Mouse (Mus musculus): Measurements from ENCODE around the gene Tcf15.

The Tcf15 gene

DNA sequence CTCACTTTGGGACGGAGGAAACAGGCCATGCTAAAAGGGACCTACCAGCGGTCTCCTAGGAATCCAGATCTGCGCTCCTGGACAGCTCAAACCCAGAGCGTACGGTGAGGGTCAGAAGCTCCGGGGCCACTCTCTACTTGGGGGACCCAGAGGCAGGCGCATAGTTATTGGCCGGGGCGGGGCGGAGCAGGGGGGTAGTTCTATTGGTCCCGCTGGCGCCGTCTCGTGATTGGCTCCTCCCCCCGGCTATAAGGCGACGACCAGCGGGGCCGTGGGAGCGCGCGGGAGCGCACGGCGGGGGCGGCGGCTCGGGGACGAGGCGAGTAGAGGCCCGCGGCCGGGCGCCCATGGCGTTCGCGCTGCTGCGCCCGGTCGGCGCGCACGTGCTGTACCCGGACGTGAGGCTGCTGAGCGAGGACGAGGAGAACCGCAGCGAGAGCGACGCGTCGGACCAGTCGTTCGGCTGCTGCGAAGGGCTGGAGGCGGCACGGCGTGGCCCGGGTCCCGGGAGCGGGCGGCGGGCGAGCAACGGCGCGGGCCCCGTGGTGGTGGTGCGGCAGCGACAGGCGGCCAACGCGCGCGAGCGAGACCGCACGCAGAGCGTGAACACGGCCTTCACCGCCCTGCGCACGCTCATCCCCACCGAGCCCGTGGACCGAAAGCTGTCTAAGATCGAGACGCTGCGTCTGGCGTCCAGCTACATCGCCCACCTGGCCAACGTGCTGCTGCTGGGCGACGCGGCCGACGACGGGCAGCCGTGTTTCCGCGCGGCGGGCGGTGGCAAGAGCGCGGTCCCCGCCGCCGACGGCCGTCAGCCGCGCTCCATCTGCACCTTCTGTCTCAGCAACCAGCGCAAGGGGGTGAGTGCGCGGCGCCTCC, at the start of gene Tcf15:
Gene Tcf15, plus strand, starts transcription at position 283 of the 879 bp plus-strand sequence.
- in situ Hi-C loops (cut with MboI, MseI), result no loop called here

GRCm38 (mm10) chr2:152094856-152095545, 48.4 kb upstream of the Tcf15 start:
- in situ Hi-C loops (cut with MboI, MseI), result no loop called here

GRCm38 (mm10) chr2:152096922-152097321, 46.4 kb upstream of the Tcf15 start:
- in situ Hi-C loops (cut with MboI, MseI), result no loop called here

DNA sequence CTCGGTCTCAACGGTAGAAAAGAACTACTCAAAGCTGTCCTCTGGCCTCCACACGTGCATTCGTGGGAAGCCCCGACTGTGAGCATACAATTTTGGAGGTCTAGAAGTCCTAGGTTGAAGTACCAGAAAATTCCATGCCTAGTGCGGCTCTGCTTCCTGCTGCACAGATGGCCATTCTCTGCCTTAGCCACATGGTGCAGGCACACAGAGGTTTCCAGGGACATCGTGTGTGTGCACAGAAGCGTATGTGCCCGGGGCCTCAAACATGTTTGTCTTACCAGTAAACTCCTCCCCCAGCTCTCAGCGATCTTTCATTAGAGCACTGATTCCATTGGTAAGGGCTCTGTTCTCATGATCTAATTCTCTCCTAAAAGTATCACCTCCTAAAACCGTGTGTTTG, 45.4 kb upstream of the Tcf15 start:
- in situ Hi-C loops (cut with MboI, MseI), result no loop called here

DNA sequence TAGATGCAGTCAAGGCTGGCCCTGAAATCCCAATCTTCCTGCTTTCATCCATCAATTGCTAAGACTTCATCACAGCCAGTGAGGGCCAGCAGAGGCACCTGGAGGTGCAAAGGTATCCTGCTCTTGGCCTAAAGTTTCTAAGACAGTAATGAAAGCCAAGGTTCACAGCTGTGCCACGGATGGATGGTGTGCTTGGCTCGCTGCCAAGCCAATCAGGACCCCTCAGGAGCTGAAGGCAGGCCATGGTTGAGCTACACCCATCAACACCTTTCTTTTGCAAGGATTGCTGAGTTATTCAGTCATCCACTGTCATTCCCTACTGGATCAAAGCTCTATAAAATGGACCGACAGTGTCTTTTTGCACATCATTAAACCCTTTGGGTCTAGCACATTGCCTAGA, 43.8 kb upstream of the Tcf15 start:
- in situ Hi-C loops (cut with MboI, MseI), result no loop called here

- in situ Hi-C loops (cut with MboI, MseI), result loop anchor here (10.0 to 25.0 kb wide), 3 partner anchors 263 to 1186 kb away; partner anchors contain the start of gene Kif3b (in 1 of the 2)
Observed at GRCm38 (mm10) chr2:152101761-152102160, 41.6 kb upstream of the Tcf15 start.

DNA sequence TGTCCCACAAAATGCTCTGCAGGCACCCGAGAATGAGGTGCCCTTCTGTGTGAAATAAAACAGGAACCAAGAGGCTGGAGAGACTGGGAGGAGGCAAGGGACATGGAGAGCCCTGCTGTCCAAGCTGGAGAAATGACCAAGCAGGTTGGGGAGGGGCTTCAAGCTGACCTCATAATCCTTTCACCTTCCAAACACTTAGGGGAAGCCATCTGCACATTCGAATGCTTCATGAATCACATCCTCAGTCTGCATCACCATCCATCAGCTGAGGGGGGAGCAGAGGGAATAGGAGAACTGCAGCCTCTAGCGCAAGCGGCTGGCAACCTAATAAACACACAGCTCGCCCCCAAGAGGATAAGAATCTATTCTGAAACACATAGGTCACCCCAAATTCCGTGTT, 41.0 kb upstream of the Tcf15 start:
- in situ Hi-C loops (cut with MboI, MseI), result loop anchor here (10.0 to 25.0 kb wide), 3 partner anchors 262 to 1185 kb away; partner anchors contain the start of gene Kif3b (in 1 of the 2)

DNA sequence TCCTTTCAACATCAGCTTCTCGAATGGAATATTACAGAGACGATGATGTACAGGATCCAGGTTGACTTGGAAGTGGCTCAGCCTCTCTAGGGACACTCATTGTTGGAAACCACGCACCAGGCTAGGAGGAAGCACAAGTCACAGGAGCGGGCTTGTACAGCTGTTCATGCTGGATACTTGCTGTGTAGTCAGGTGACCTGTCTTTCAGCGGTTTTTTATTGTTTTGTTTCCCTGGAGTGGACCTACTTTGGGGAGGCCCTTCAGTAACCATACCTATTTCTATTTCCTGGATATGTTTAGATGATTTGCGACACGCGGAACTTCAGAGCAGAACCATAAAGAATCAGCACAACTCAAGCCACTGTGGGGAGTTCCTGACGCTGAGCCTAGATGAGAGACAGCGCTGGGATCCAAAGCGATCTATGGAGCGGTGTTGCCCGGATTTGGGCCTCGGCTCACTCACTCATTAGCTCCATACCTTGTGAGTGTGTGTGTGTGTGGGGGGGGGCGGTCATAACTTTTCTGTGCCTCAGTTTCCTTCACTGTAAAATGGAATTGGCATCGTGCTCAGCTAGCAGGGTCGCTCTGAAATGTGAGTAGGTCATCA, 38.5 kb upstream of the Tcf15 start:
- in situ Hi-C loops (cut with MboI, MseI), result loop anchor here (5.0 to 25.0 kb wide), 4 partner anchors 260 to 1182 kb away; partner anchors contain the start of genes Kif3b (in 1 of the 2) and Sdcbp2 (in 1 of the 2)

GRCm38 (mm10) chr2:152105318-152106224, 37.8 kb upstream of the Tcf15 start, which contains the start of gene Srxn1:
Srxn1 (plus strand) TSS chr2:152105516.
- in situ Hi-C loops (cut with MboI, MseI), result loop anchor here (5.0 to 25.0 kb wide), 4 partner anchors 259 to 1182 kb away; partner anchors contain the start of genes Kif3b (in 1 of the 2) and Sdcbp2 (in 1 of the 2)

DNA sequence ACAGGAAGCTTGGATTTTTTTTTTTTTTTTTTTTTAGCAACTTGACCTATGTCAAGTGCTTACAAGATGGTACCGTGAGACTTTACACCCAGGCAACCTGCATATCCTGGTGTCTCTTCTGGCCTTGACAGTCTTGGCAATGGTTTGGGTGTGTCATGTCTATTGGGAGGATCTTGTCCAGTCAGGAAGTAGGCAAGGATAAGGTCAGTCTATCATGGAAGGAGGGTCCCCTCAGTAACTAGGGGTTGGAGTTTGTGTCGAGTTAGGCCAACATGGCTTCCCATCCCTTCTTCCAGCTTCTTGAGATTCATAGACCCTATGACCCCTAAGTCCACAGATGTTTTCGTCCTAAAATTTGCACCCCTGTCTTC, 37.2 kb upstream of the Tcf15 start:
- in situ Hi-C loops (cut with MboI, MseI), result loop anchor here (5.0 to 25.0 kb wide), 4 partner anchors 259 to 1181 kb away; partner anchors contain the start of genes Kif3b (in 1 of the 2) and Sdcbp2 (in 1 of the 2)

GRCm38 (mm10) chr2:152106597-152106996, 36.8 kb upstream of the Tcf15 start:
- in situ Hi-C loops (cut with MboI, MseI), result loop anchor here (5.0 to 25.0 kb wide), 4 partner anchors 258 to 1181 kb away; partner anchors contain the start of genes Kif3b (in 1 of the 2) and Sdcbp2 (in 1 of the 2)

- in situ Hi-C loops (cut with MboI, MseI), result loop anchor here (5.0 to 25.0 kb wide), 4 partner anchors 256 to 1179 kb away; partner anchors contain the start of genes Kif3b (in 1 of the 2) and Sdcbp2 (in 1 of the 2)
Observed at GRCm38 (mm10) chr2:152108702-152109101, 34.7 kb upstream of the Tcf15 start.

DNA sequence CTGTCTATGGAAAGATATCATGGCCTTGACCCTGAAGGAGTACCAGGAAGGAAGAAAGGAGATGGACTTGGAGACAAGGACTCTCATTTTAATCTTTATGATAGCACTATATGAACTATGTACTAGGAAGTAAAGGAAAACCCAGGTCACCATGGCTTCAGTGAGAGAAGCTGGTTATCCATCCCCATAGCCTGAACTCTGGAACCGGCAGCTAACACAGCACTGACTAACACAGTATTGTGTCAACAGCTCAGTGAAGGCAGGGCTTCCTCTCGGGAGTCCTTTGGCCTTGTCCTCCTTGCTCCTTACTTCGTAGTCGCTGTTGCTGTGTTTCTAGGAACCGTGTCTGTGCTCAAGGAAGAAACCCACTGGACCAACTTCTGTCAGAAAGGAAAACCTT, 34.0 kb upstream of the Tcf15 start:
- in situ Hi-C loops (cut with MboI, MseI), result loop anchor here (5.0 to 25.0 kb wide), 4 partner anchors 255 to 1178 kb away; partner anchors contain the start of genes Kif3b (in 1 of the 2) and Sdcbp2 (in 1 of the 2)

DNA sequence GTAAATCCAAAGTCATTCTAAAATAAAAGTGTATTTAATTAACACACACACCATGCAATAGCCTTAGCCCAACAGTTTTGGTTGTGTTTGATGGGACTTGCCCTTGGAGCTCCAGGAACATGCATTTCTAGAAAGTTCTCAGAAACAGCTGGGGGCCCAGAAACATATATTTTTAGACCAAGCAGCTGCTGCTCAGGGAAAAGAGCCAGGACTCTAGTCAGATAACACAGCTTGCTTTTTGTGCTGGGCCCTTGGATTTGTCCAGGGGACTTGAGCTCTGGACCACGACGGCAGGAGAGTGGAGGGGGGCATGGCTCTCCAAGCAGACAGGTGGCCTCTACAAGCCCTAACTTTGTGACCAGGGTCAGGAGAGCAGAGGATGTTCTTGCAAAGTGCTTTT, 32.0 kb upstream of the Tcf15 start:
- in situ Hi-C loops (cut with MboI, MseI), result loop anchor here in 1 of 2 experiments (5.0 to 25.0 kb wide), 4 partner anchors 86 to 1176 kb away; partner anchors contain the start of gene Kif3b

DNA sequence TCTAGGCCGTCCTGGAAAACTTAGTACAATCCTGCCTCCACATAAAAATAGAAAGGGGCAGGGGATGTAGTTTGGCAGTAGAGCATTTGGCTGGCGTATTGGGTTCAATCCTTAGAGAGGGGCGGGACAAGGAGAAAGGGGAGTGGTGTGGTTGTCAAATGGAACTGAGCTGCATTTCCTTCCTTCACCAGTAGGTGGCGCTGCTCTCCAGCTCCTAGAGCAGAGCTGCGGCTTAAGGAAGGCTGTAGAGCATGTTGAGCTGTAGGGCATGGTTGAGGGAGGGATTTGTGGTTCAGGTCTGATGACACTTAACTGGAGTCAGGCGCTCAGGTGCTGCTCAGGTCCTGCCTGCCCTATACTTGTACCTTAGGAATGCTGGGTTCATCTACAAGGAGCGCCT, 31.4 kb upstream of the Tcf15 start:
- in situ Hi-C loops (cut with MboI, MseI), result loop anchor here in 1 of 2 experiments (5.0 to 25.0 kb wide), 4 partner anchors 85 to 1175 kb away; partner anchors contain the start of gene Kif3b

- in situ Hi-C loops (cut with MboI, MseI), result loop anchor here in 1 of 2 experiments (5.0 to 25.0 kb wide), 4 partner anchors 85 to 1175 kb away; partner anchors contain the start of gene Kif3b
Observed at GRCm38 (mm10) chr2:152112490-152112889, 30.9 kb upstream of the Tcf15 start.

DNA sequence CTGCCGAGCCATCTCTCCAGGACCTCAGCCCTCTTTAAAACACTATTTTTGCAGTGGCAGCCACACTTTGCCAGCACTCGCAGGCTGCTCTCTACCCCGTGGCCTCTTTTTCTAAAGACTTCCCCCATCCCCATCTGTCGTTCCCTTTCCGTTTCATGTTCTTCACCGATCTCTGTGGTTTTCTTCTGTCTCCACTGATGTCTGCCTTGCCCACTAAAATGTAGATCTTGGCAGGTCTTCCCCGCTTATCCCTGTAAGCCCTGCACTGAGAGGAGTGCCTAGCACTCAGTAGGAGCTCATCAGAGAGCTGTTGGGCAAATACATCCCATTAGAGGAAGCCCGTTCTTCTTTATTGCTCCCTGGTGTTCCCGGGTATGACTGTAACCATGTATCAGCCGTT, 30.4 kb upstream of the Tcf15 start:
- in situ Hi-C loops (cut with MboI, MseI), result loop anchor here in 1 of 2 experiments (5.0 to 25.0 kb wide), 4 partner anchors 84 to 1174 kb away; partner anchors contain the start of gene Kif3b

DNA sequence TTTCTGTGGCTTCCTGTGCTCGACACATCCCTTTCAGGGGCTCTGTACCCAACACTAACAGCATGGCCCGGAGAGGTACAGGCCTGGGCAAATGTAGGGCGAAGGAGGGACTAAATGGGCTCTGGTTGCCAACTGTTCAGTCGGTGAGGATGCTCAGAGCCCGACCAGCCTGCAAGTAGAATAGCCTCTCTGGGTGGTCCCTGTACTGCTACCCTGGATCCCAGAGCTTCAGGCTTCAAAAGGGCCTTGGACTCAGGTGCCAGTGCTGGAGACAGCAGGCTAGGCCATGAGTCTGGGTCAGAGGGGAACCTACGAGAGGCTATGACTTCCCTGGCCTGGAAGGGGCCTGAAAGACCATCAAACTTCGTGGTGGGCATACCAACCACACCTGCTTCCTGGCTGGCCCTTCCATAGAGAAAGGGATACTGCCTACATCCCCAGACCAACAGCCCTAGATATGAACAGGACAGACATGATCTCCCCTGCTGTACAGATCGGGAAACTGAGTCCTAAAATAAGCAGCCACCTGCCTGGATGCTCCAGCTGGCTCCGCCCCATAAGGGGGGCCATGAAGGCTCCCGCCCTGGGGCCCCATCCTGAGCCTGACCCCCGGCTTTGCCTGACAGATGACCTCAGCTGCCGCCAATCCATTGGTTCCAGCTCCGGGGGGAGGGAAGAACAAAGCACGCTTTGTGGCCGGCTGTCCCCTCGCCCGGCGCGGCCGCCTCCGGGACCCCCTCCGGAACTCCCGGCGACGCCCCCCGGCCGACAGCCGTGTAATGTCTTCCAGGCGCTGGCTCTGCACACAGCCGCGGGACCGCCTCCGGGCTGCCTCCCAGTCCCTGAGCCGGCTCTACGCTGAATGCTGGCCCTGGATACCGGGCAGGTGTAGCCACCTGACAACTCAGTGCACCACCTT, 29.0 kb upstream of the Tcf15 start:
- in situ Hi-C loops (cut with MboI, MseI), result loop anchor here in 1 of 2 experiments (5.0 to 25.0 kb wide), 4 partner anchors 83 to 1173 kb away; partner anchors contain the start of gene Kif3b
